Mouse (Mus musculus): ENCODE data around the gene Sowahb.
"Not testable (repeated sequence)": the region's sequence is repeated elsewhere in the genome, so short reads cannot be mapped to it uniquely, and the experiment has no call there.

The Sowahb gene

GRCm38 (mm10) chr5:93043688-93044583 lies 886 bp downstream of the Sowahb start:
- in situ Hi-C loops (cut with MboI, MseI) = no loop called here

DNA sequence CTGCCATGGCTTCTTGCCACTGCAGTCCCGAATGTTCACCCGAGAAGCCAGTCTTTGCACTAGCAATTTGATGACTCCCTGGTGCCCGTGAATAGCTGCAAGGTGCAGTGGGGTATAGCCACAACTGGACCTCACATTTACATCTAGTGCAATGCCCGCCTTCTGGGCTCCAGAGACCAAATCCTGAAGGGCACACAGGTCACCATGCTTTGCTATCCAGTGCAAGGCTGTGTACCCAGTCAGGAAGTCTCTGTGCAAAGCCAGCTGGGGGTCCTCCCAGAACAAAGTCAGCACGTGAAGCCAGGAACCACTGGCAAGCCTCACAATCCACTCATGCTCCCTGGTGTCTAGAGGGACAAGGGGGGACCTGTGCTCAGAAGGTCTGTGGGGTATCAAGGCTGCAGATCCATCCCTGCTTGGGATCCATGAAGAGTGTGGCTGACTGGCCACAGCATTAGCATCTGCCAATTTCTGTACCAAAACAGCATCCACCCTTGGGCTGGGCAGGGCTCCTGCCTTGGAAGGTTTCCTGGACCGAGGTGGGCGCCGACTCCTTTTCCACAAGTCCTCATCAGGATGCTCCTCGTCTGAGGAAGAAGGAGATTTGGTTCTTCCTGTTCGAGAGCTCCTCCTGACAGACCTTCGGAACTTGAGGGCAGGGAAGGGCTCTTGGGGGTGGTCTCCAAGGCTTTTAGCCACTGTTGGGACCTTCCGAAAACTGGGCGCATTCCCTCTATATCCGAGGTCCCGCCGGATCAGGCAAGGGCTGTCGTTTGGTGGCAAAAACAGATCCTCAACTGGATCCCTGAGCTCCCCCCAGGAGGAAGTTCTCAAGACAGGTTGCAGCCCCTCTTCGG lies 1.8 kb downstream of the Sowahb start:
- in situ Hi-C loops (cut with MboI, MseI) = no loop called here

- in situ Hi-C loops (cut with MboI, MseI) = no loop called here
These were observed 2.8 kb downstream of the Sowahb start for GRCm38 (mm10) chr5:93042031-93042430.

DNA sequence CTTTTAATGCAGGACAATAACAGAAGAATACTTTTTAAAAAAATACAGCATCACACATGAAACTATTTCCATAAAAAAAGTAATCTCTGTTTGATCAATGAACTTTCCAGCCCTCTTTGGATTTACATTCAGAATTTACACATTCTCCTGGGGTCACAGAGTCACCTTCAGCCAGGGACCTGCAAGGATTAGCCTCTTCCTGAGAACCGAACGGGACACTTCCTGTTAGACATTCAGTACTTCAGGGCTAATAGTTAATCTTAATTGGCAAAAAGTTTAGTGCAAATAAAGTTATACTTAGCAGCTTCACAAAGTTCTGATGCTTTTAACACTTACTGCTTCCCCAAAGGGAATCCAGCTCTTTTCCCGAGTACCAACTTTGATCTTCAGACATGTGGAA lies 3.5 kb downstream of the Sowahb start:
- in situ Hi-C loops (cut with MboI, MseI) = no loop called here

DNA sequence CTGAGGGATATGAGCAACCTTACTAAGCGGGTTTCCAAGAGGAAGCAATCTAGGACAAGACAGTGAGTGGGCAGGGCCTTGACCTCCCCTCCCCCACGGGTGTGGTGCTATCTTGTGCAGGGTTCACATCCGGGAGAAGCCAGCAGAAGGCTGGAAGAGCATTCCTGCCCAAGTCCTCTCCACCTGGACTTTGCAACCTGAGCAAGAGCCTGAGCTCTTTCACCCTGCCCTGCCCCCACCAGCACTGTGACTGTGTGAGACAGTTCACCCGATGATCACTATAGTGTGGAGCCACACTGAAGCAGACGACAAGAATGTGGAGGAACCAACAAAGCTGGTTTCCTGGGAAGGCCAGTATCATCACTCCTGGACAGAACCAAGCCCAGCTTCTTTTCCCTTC lies 4.7 kb downstream of the Sowahb start:
- in situ Hi-C loops (cut with MboI, MseI) = no loop called here

DNA sequence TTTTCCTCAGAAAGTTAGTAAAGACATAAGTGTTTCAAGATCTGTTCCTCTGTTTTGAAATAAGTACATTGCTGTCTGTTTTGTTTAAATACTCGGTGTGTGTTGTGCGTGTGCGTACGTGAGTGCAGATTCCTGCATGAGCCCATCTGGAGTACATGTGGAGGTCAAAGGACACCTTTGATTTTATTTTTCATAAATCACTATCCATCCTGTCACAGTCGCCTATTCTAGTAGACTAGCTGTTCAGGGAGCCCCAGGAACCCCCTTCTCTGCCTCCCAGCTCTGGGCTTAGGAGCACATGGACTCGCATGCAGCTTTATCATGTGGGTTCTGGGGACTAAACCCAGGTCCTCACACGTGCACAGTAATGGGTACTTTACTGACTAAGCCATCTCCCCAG lies 8.6 kb downstream of the Sowahb start:
- in situ Hi-C loops (cut with MboI, MseI) = no loop called here

DNA sequence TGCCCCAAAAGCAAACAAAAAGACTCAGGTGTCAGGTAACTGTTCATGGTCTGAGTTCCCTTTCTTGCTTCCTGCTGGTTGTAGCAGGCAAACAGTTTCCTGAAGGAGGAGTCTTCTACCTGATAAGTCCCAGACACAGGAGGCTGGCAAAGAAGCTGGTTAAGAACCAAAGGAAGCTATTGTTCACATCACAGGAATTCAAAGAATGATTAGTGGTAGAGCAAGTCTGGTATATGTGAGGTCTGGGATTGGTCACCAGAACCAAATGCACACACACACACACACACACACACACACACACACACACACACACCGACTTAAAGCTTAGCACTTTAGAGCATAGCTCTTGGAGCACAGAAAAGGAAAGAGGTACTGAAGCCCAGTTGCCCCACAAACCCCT lies 9.5 kb downstream of the Sowahb start:
- in situ Hi-C loops (cut with MboI, MseI) = no loop called here

DNA sequence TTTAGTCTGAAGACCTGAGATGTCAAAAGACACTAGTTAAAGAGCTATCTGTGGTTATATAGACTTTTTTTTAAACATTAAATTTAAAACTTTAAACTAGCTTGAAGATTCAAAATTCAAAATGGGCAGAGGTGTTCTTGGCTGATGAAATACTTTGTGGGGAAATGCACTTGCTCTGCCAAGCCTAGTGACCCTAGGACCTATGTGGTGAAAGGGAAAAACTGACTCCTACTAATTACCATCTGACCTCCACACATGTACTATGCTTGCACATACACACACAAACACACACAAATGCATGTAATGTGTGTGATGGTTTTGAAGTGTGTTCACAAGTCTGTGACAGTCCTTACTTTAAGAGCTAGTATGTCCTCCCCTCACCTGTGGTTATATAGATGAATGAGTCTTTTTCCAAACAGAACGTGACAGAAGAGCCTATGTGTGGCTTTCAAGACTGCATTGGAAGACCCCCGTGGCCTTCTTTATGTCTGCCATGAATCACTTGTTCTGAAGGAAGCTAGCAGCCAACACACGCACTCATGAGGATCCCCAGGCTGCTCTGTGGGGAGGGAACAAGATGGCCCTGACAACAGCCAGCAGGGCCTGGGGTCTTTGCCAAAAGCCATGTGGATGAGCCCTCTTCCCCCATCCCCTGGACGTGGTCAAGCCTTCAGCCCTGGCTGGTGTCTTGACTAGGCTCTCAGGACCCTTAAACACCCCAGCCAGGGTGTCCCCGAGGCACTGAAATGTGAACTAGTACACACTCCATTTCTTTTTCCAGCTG lies 11.5 kb downstream of the Sowahb start:
- in situ Hi-C loops (cut with MboI, MseI) = no loop called here

GRCm38 (mm10) chr5:93032621-93033020 lies 12.2 kb downstream of the Sowahb start:
- in situ Hi-C loops (cut with MboI, MseI) = no loop called here

GRCm38 (mm10) chr5:93030869-93031268 lies 14.0 kb downstream of the Sowahb start:
- in situ Hi-C loops (cut with MboI, MseI) = no loop called here

GRCm38 (mm10) chr5:93030411-93030810 lies 14.4 kb downstream of the Sowahb start:
- in situ Hi-C loops (cut with MboI, MseI) = no loop called here

- in situ Hi-C loops (cut with MboI, MseI) = no loop called here
These were observed 17.6 kb downstream of the Sowahb start for GRCm38 (mm10) chr5:93027120-93027675.

DNA sequence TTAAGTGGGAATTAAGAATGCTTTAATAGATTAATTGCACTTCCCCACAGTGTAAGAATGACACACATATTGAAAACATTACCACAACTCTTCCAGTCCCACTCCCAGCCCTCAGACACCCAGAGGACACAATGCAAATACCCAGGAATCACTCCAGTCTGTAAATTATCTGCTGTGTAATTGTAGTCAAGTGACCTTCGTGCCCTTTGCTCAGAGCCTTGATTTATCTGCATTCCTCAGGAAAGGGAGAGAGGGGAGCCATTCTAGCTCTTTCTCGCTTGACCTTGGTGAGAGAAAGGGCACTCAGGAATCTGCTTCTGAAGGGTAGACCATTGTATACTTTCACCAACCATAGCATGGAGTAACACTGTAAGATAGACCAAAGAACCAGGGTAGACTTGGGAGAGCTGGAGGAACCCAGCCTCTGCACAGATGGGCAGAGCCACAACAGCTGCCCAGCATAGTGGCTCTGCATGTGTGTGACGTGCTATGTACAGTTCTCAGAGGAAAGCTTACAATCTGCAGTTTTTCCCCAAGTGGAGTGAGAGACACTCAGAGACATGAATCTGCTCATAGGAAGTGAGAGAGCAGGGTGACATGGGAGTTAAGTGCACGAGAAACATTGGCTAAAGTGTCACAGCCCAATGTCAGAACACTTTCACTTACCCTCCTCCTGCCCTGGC lies 18.2 kb downstream of the Sowahb start:
- in situ Hi-C loops (cut with MboI, MseI) = no loop called here

DNA sequence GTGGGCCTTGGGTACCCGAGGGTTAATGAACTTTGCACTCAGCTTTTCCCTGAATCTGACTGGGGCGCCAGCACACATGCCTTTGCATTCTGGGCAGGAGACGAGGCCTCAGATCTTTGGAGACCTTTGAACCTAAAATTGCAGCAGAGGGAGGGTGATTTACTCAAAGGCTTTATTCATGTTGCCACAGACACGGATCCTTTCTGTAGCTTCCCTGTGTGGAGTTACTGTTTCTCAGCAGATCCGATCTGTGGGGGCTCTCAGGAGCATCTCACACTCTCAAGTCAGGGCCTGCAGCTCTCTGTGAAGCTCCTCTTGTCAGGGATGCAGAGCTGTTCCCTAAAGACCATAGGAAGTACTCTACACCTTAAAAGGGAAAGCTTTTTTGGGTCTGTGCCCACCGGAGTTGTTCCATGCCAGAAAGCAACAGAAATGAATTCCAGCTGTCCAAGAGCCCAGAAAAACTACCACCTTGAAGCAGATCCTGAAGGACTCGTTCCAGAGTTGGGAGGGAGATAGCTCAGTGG lies 20.0 kb downstream of the Sowahb start:
- in situ Hi-C loops (cut with MboI, MseI) = no loop called here

- in situ Hi-C loops (cut with MboI, MseI) = no loop called here
These were observed 22.6 kb downstream of the Sowahb start for GRCm38 (mm10) chr5:93022126-93022797.

GRCm38 (mm10) chr5:93020024-93020666 lies 24.7 kb downstream of the Sowahb start:
- in situ Hi-C loops (cut with MboI, MseI) = no loop called here

DNA sequence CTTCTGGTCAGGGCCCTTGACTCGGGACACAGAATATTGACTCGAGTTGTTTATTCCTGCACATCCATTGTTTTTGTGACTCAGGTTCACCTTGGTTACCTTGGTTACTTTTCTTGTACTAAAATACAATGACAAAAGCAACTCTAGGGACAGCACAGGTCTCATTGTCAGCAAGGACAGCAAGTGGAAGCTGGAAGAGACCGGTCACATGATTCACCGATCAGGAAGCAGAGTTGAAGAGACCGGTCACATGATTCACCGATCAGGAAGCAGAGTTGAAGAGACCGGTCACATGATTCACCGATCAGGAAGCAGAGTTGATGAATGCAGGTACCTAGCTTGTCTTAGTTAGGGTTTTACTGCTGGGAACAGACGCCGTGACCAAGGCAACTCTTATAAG lies 25.6 kb downstream of the Sowahb start:
- in situ Hi-C loops (cut with MboI, MseI) = not testable (repeated sequence)

GRCm38 (mm10) chr5:93017678-93018077 lies 27.1 kb downstream of the Sowahb start:
- in situ Hi-C loops (cut with MboI, MseI) = no loop called here

DNA sequence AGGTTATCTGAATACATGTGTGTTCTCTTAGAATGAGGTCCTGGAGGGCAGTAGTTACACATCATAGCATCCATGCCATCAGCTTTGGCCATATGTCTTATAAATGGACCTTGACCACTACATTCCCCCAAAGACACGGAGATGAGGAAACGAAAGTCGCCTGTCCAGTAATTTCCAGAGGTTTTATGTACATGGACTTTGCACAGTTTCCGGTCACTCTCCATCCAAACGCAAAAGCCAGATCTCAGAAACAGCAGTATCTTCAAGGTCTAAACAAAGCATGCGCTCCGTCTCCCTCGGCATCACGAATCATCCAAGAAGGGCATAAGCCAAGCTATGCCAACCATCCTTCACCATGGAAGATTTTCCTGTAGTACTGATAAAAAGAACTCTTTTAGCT lies 36.6 kb downstream of the Sowahb start:
- in situ Hi-C loops (cut with MboI, MseI) = no loop called here
